Mouse (Mus musculus) limb, embryonic 11.5 days (tissue): ENCODE results near the gene Tmem203. TPM values are rescaled to one million over a fixed set of nuclear protein-coding genes. Genes with fewer than 3 reads are reported as not detected.
A peak's percentile ranks its signal among the peaks of the same experiment; 100 is the strongest.

ENCODE experiments used
- ATAC-seq: fragments of 200-750 bp; cut with Nextera tagmentation; 2 replicates; pipeline ENCODE4 v1.8.0; 2017; ENCODE audit warnings: low read depth; ENCODE audit not compliant: insufficient number of reproducible peaks, low FRiP score, low TSS enrichment
- DNase-seq: peaks from one replicate; pipeline ENCODE4 v3.0.0-alpha.2; 2015; ENCODE audit warnings: low spot score
- H3K27ac ChIP-seq: fragments of 300-500 bp; sonication (generic); replicated peaks from 2 replicates; pipeline ENCODE4 v1.5.1; 2014; ENCODE audit warnings: low read depth, mild to moderate bottlenecking, low read length
- H3K27me3 ChIP-seq: fragments of 300-500 bp; sonication (generic); 2 replicates; pipeline ENCODE4 v1.6.1; 2014; ENCODE audit warnings: mild to moderate bottlenecking, low read length, mixed read lengths; ENCODE audit not compliant: control insufficient read depth, insufficient read depth
- H3K36me3 ChIP-seq: fragments of 300-500 bp; sonication (generic); 2 replicates; pipeline ENCODE4 v1.6.1; 2014; ENCODE audit warnings: mild to moderate bottlenecking, low read length, moderate library complexity, mixed read lengths; ENCODE audit not compliant: control insufficient read depth, insufficient read depth
- H3K4me1 ChIP-seq: fragments of 300-500 bp; sonication (generic); 2 replicates; pipeline ENCODE4 v1.6.1; 2014; ENCODE audit warnings: low read length, mixed read lengths; ENCODE audit not compliant: control insufficient read depth, insufficient read depth
- H3K4me2 ChIP-seq: fragments of 300-500 bp; sonication (generic); 2 replicates; pipeline ENCODE4 v1.6.1; 2014; ENCODE audit warnings: low read depth, mild to moderate bottlenecking, moderate library complexity; ENCODE audit not compliant: severe bottlenecking
- H3K4me3 ChIP-seq: fragments of 300-500 bp; sonication (generic); 2 replicates; pipeline ENCODE4 v1.5.1; 2014; ENCODE audit warnings: low read depth, low read length
- H3K9ac ChIP-seq: fragments of 300-500 bp; sonication (generic); 2 replicates; pipeline ENCODE4 v1.6.1; 2014; ENCODE audit warnings: mild to moderate bottlenecking, low read length
- H3K9me3 ChIP-seq: fragments of 300-500 bp; sonication (generic); 2 replicates; pipeline ENCODE4 v1.6.1; 2016; ENCODE audit warnings: low read length; ENCODE audit not compliant: control insufficient read depth
- WGBS: fragments of 180-500 bp; shearing (Covaris S2); extraction: QIAGEN DNeasy Blood & Tissue Kit; methylation state at CpG from one replicate; pipeline ENCODE4 v1.1.7; 2014; 5-methylcytosine and 5-hydroxymethylcytosine counted together
- polyA plus RNA-seq: library from polyadenylated mRNA; unstranded; fragments of >200 nt; fragmentation: Nextera tagmentation; extraction: Ambion mirVana; gene quantifications from 2 replicates; pipeline ENCODE4 v1.2.1, GENCODE M21; 2014

Gene Tmem203
- polyA plus RNA-seq, 1 experiment from 2014 or later, result 14.6 TPM

GRCm38 (mm10) chr2:25262291-25262767, 7.1 kb downstream of the Tmem203 start, which contains the start of gene Tprn:
TSS of gene Tprn (plus strand) at chr2:25262618.
- H3K27ac ChIP-seq, result no peak within 1 kb of the TSS
- no peaks in the 10 kb centered on the region for H3K9me3 ChIP-seq
- H3K9ac ChIP-seq, result peak within 1 kb of the TSS; percentile 58
- under 1% methylated on average over 39 of the region's 39 CpGs for WGBS
- peaks cover 9% of the 10 kb centered on the region for H3K4me1 ChIP-seq
- no peaks in the 10 kb centered on the region for H3K36me3 ChIP-seq
- peaks cover 19% of the 10 kb centered on the region for H3K27me3 ChIP-seq
- DNase-seq (peak; percentile 94), ATAC-seq (peak; percentile 99)
- H3K4me2 ChIP-seq, result peak within 1 kb of the TSS; percentile 99
- H3K4me3 ChIP-seq, result peak within 1 kb of the TSS; percentile 74

DNA sequence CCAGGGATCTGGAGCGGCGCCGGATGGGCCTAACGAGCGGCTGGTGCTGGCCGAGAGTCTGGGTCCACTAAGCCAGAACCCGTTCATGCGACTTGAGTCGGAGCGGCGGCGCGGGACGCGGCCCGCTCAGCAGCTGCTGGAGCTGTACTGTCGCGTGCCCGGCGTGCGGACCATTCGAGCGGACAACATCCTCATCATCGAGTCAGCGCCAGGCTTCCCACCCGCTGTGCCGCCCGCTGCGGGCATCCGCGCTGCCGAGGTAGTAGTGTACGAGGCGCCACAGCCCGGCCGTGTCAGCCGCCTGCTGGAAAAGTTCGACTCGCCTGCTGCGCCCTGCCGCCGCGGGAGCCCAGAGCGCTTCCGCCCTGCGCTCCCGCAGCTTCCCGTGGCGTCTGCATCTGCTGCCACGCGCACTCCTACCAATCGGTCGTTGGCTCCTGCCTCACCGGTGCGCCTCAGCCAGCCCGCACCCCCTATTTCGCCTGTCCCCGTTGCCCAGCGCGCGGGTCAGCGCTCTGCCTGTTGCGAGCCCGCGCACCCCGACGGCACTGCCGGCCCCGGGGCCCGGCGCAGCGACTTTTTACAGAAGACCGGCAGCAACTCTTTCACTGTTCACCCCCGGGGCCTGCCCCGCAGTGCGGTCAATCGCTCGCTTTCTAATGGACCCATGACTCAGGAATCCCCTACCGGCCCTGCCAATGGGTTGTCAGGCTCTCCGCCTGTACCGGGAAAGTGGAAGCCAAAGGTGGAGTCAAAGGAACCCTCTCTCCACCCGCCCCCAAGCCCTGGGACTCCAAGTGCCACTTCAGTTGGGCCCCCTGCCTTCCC, 7.8 kb downstream of the Tmem203 start:
- ATAC-seq, result peak; percentile 29; the same call in 1 of the 2 replicates
- WGBS, result under 1% methylated on average over 77 of the region's 82 CpGs
- H3K4me3 ChIP-seq, result peak overlapping the region; percentile 74
- H3K9ac ChIP-seq, result peak overlapping the region; percentile 58
- H3K9me3 ChIP-seq, result no peaks in the 10 kb centered on the region
- peaks cover 9% of the 10 kb centered on the region for H3K4me1 ChIP-seq
- peaks cover 19% of the 10 kb centered on the region for H3K27me3 ChIP-seq
- no peaks in the 10 kb centered on the region for H3K36me3 ChIP-seq
- H3K4me2 ChIP-seq, result peak overlapping the region; percentile 99
- no peak overlapping the region for H3K27ac ChIP-seq
- peak; percentile 63 for DNase-seq

GRCm38 (mm10) chr2:25263623-25264285, 8.5 kb downstream of the Tmem203 start:
- Histone ChIP-seq H3K4me1 (peaks cover 9% of the 10 kb centered on the region), H3K9ac (peak overlapping the region; percentile 58), H3K9me3 (no peaks in the 10 kb centered on the region), H3K27ac (no peak overlapping the region), H3K4me3 (peak overlapping the region; percentile 74), H3K27me3 (peaks cover 19% of the 10 kb centered on the region), H3K4me2 (peak overlapping the region; percentile 99), H3K36me3 (no peaks in the 10 kb centered on the region; the same call in 1 of the 2 replicates)
- WGBS, result 21% methylated on average over 12 of the region's 12 CpGs
- DNase-seq (no peak), ATAC-seq (no peak)

DNA sequence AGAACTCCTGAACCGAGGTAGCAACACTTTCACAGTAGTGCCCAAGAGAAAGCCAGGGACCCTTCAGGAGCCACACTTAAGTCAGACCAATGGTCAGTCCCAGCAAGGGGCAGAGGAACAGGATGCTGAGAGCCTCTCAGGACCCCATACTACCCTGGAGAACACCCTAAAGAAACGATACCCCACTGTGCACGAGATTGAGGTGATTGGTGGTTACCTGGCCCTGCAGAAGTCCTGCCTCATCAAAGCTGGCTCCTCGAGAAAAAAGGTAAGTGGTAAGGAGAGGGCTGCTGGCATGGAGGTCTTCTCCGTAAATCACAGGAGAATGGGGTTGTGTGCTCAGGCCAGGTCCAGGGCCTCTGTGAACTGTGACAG, 9.0 kb downstream of the Tmem203 start:
- Histone ChIP-seq H3K27ac (no peak overlapping the region), H3K4me3 (no peak overlapping the region), H3K36me3 (peaks cover 2% of the 10 kb centered on the region; the same call in 1 of the 2 replicates), H3K9ac (no peak overlapping the region), H3K27me3 (peaks cover 19% of the 10 kb centered on the region), H3K4me2 (no peak overlapping the region), H3K9me3 (no peaks in the 10 kb centered on the region), H3K4me1 (peaks cover 9% of the 10 kb centered on the region)
- DNase-seq, result no peak
- whole genome bisulfite sequencing, result 75% methylated on average over 5 of the region's 5 CpGs
- ATAC-seq, result no peak

DNA sequence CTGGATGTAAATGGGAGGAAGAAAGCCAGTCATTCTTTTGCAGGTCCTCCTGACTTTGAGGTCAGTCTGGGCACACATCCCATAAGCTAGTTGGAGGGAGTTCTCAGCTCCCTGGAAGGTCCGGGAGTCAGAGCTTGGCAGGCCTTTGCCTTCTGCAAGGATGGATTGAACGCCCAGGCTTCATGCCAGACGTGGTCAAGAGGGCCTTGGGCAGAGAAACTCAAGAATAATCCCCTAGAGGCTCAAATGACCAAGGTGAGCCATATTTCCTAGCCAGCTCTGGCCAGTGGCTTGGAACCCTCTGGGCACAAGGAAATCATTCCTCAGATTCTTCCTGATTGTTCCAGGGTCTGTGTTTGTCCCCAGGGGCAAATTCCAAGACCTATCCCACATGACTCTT, 9.6 kb downstream of the Tmem203 start:
- ATAC-seq, result no peak

GRCm38 (mm10) chr2:25265897-25266656, 10.8 kb downstream of the Tmem203 start:
- Histone ChIP-seq H3K4me1 (peaks cover 13% of the 10 kb centered on the region), H3K4me2 (no peak overlapping the region; the same call in 1 of the 2 replicates), H3K27me3 (peaks cover 19% of the 10 kb centered on the region), H3K9ac (0 out of 2 replicates have a peak overlapping the region, but pooled peaks have one; percentile 22), H3K27ac (no peak overlapping the region), H3K4me3 (no peak overlapping the region), H3K36me3 (peaks cover 2% of the 10 kb centered on the region; the same call in 1 of the 2 replicates), H3K9me3 (no peaks in the 10 kb centered on the region)
- WGBS, result 65% methylated on average over 6 of the region's 6 CpGs
- ATAC-seq (no peak), DNase-seq (no peak)

More for the DNA sequence above, 9.6 kb downstream of the Tmem203 start:
- no peak overlapping the region for H3K27ac ChIP-seq
- no peak overlapping the region for H3K9ac ChIP-seq
- peaks cover 9% of the 10 kb centered on the region for H3K4me1 ChIP-seq
- H3K27me3 ChIP-seq, result peaks cover 19% of the 10 kb centered on the region
- no peak for DNase-seq
- H3K36me3 ChIP-seq, result peaks cover 2% of the 10 kb centered on the region; the same call in 1 of the 2 replicates
- no peaks in the 10 kb centered on the region for H3K9me3 ChIP-seq
- 75% methylated on average over 3 of the region's 3 CpGs for WGBS
- H3K4me2 ChIP-seq, result no peak overlapping the region
- H3K4me3 ChIP-seq, result no peak overlapping the region

DNA sequence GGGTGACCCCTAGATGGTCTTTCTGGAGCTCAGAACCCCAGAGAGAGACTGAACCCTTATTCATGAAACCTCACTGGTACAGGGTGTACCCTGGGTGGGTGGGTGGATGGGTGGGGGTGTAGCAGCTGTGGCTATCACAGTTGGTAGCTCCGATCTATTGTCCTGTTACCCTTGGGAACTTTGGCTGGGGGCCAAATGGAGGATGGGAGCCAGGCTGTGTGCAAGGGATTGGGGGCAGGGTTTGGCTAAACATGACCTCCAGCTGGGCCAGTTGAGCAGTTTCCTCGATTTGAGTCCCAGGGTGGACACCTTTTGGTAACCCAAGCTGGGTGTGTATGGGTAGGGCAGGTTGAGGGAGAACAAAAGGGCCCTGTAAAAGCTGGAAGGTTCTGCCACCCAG, 11.5 kb downstream of the Tmem203 start:
- H3K4me2 ChIP-seq, result no peak overlapping the region
- no peak overlapping the region for H3K4me3 ChIP-seq
- peaks cover 18% of the 10 kb centered on the region for H3K4me1 ChIP-seq
- peaks cover 2% of the 10 kb centered on the region; the same call in 1 of the 2 replicates for H3K36me3 ChIP-seq
- WGBS, result 64% methylated on average over 2 of the region's 2 CpGs
- H3K27me3 ChIP-seq, result peaks cover 19% of the 10 kb centered on the region
- no peak overlapping the region for H3K27ac ChIP-seq
- ATAC-seq (no peak), DNase-seq (no peak)
- no peak overlapping the region for H3K9ac ChIP-seq
- no peaks in the 10 kb centered on the region for H3K9me3 ChIP-seq

GRCm38 (mm10) chr2:25267241-25267640, 12.0 kb downstream of the Tmem203 start:
- Histone ChIP-seq H3K9me3 (no peaks in the 10 kb centered on the region), H3K27ac (no peak overlapping the region)

More at GRCm38 (mm10) chr2:25267241-25267640, 12.0 kb downstream of the Tmem203 start:
- Histone ChIP-seq H3K4me2 (no peak overlapping the region), H3K4me3 (no peak overlapping the region), H3K36me3 (peaks cover 2% of the 10 kb centered on the region; the same call in 1 of the 2 replicates), H3K27me3 (peaks cover 19% of the 10 kb centered on the region), H3K9ac (no peak overlapping the region), H3K4me1 (peaks cover 18% of the 10 kb centered on the region)
- no peak for ATAC-seq
- DNase-seq, result no peak
